Mouse (Mus musculus): ENCODE measurements around the gene Spg7.

DNA sequence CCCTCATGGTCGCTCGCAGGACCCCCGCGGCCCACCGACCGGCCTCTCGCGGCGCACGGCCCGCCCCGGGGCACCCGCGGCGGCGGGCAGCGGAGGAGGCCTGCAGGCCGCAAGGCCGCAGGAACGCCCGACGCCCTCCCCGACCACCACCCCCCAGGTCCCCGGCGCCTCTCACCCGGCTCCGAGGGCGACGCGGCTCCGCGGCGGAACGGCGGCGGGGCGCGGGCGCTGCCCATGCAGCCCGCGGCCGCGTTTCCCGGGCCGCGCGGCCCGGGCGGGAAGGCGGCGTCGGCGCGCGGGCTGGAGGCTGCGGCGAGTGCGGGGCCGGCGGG, 21.0 kb upstream of the Spg7 start:
- TF ChIP-seq EP300 (IDR thresholded peaks at IDR 0.05; ENCODE audit: insufficient read depth, low read depth, low read length) = no peak
- no peak for TF ChIP-seq CTCF (IDR thresholded peaks at IDR 0.05; ENCODE audit: low read depth, low read length)

Data from ES-Bruce4 (cell line).